Mouse (Mus musculus) hindbrain, embryonic 10.5 days (tissue): ENCODE measurements around the gene Cdc34. TPM values are rescaled to one million over a fixed set of nuclear protein-coding genes. Genes with fewer than 3 reads are reported as not detected.
A peak's percentile ranks its signal among the peaks of the same experiment; 100 is the strongest.

Experiments
- DNase-seq: peaks from one replicate; pipeline ENCODE4 v3.0.0-alpha.2; 2017; ENCODE audit warnings: low spot score
- H3K27ac ChIP-seq: fragments of 300-500 bp; sonication (generic); 2 replicates; pipeline ENCODE4 v1.5.1; 2016; ENCODE audit warnings: mild to moderate bottlenecking, moderate library complexity
- H3K27me3 ChIP-seq: fragments of 300-500 bp; sonication (generic); 2 replicates; pipeline ENCODE4 v1.6.1; 2016; ENCODE audit warnings: mild to moderate bottlenecking; ENCODE audit not compliant: poor library complexity, insufficient read depth, severe bottlenecking
- H3K36me3 ChIP-seq: fragments of 300-500 bp; sonication (generic); 2 replicates; pipeline ENCODE4 v1.6.1; 2016; ENCODE audit warnings: mild to moderate bottlenecking, moderate library complexity
- H3K4me1 ChIP-seq: fragments of 300-500 bp; sonication (generic); replicated peaks from 2 replicates; pipeline ENCODE4 v1.6.1; 2016; ENCODE audit warnings: mild to moderate bottlenecking
- H3K4me3 ChIP-seq: fragments of 300-500 bp; sonication (generic); 2 replicates; pipeline ENCODE4 v1.5.1; 2016; ENCODE audit warnings: mild to moderate bottlenecking, moderate library complexity
- H3K9me3 ChIP-seq: fragments of 300-500 bp; sonication (generic); 2 replicates; pipeline ENCODE4 v1.6.1; 2016; ENCODE audit warnings: mild to moderate bottlenecking, moderate library complexity
- WGBS: fragments of 180-500 bp; shearing (Covaris S2); methylation state at CpG from one replicate; pipeline ENCODE4 v1.1.7; 2016; 5-methylcytosine and 5-hydroxymethylcytosine counted together
- polyA plus RNA-seq: library from polyadenylated mRNA; unstranded; fragments of >200 nt; fragmentation: Nextera tagmentation; extraction: Ambion mirVana; gene quantifications from 2 replicates; pipeline ENCODE4 v1.2.1, GENCODE M21; 2016

Cdc34 gene
- polyA plus RNA-seq, 1 experiment from 2014 or later = 244 TPM

DNA sequence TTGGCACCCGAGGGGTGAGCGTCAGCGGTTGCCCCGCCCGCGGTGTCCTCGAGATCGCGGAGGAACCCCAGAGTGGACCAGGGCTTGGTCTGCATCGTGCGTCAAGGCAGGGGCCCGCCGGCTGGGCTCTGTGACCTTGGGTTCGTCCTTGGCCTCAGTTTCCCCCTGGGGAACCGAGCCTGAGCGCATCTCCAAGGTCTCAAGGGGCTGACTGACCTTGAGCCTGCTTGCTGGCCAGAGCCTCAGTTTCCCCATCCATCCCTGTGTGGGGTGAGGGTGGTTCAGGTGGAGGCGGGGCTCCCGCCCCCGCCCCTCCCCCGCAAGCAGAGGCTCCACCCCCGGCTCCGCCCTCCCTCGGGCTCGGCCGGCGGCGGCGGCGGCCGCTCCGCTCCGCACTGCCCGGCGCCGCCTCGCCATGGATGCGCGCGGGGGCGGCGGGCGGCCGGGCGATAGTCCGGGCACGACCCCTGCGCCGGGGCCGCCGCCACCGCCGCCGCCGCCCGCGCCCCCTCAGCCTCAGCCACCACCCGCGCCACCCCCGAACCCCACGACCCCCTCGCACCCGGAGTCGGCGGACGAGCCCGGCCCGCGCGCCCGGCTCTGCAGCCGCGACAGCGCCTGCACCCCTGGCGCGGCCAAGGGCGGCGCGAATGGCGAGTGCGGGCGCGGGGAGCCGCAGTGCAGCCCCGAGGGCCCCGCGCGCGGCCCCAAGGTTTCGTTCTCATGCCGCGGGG lies 34.4 kb downstream of the Cdc34 start, which contains the start of gene Hcn2:
Hcn2 (plus strand) TSS at position 381 of the 734 bp plus-strand sequence.
- Histone ChIP-seq H3K36me3 (peaks cover 12% of the 10 kb centered on the region), H3K27ac (peak within 1 kb of the TSS; percentile 64), H3K4me1 (peaks cover 25% of the 10 kb centered on the region), H3K9me3 (no peaks in the 10 kb centered on the region), H3K27me3 (peaks cover 64% of the 10 kb centered on the region), H3K4me3 (peak within 1 kb of the TSS; percentile 68)
- WGBS = 2% methylated on average over 84 of the region's 91 CpGs
- DNase-seq = no peak

DNA sequence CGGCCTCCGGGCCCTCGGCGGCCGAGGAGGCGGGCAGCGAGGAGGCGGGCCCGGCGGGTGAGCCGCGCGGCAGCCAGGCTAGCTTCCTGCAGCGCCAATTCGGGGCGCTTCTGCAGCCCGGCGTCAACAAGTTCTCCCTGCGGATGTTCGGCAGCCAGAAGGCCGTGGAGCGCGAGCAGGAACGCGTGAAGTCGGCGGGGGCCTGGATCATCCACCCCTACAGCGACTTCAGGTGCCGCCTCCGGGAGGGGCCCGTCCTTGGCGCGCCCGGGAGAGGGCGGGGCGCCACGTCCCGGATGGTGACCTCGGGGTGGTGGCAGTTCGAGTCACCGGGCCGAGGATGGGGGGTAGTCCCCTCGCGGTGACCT lies 35.0 kb downstream of the Cdc34 start:
- DNase-seq = no peak

GRCm38 (mm10) chr10:79717640-79718357 lies 35.8 kb downstream of the Cdc34 start:
- H3K9me3 ChIP-seq = no peaks in the 10 kb centered on the region
- peaks cover 28% of the 10 kb centered on the region for H3K4me1 ChIP-seq
- H3K4me3 ChIP-seq = peak overlapping the region; percentile 68
- H3K27ac ChIP-seq = no peak overlapping the region
- peaks cover 64% of the 10 kb centered on the region for H3K27me3 ChIP-seq
- no peaks in the 10 kb centered on the region for H3K36me3 ChIP-seq
- peak; percentile 76 for DNase-seq
- 6% methylated on average over 43 of the region's 43 CpGs for WGBS

More for the DNA sequence above, 35.0 kb downstream of the Cdc34 start:
- Histone ChIP-seq H3K9me3 (no peaks in the 10 kb centered on the region), H3K4me3 (peak overlapping the region; percentile 68), H3K27ac (peak overlapping the region; percentile 64), H3K4me1 (peaks cover 25% of the 10 kb centered on the region), H3K36me3 (peaks cover 7% of the 10 kb centered on the region; the same call in 1 of the 2 replicates), H3K27me3 (peaks cover 64% of the 10 kb centered on the region)
- WGBS = under 1% methylated on average over 44 of the region's 44 CpGs

DNA sequence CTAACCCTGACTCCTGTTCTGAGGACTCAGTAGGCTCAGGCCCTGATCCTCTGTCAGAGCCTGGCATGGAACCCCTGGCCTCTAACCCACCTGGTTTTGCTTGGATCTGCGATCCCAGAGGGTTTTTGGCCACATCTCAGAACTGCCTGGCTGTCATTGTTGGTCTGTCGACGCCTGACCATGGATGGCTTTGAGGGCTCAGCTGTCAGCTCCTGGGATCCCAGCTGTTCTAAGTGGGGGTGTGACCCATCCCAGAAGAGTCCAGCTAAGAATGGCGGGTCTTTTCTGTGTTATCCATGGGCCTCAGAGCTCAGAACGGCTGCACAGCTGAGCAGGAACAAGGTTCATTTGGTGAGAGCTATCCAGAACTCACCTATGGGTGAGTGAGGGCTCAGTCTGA lies 39.1 kb downstream of the Cdc34 start:
- no peaks in the 10 kb centered on the region for H3K36me3 ChIP-seq
- DNase-seq = no peak
- H3K9me3 ChIP-seq = no peaks in the 10 kb centered on the region
- H3K27me3 ChIP-seq = peaks cover 41% of the 10 kb centered on the region
- H3K4me3 ChIP-seq = no peak overlapping the region
- H3K27ac ChIP-seq = no peak overlapping the region
- H3K4me1 ChIP-seq = peaks cover 34% of the 10 kb centered on the region
- 60% methylated on average over 5 of the region's 5 CpGs for WGBS

GRCm38 (mm10) chr10:79723047-79723446 lies 41.1 kb downstream of the Cdc34 start:
- Histone ChIP-seq H3K36me3 (no peaks in the 10 kb centered on the region), H3K4me1 (peaks cover 21% of the 10 kb centered on the region), H3K27me3 (peaks cover 22% of the 10 kb centered on the region), H3K4me3 (no peak overlapping the region), H3K9me3 (0 out of 2 replicates have a peak, but pooled peaks cover 3% of the 10 kb centered on the region), H3K27ac (no peak overlapping the region)
- 53% methylated on average over 6 of the region's 6 CpGs for whole genome bisulfite sequencing
- no peak for DNase-seq

DNA sequence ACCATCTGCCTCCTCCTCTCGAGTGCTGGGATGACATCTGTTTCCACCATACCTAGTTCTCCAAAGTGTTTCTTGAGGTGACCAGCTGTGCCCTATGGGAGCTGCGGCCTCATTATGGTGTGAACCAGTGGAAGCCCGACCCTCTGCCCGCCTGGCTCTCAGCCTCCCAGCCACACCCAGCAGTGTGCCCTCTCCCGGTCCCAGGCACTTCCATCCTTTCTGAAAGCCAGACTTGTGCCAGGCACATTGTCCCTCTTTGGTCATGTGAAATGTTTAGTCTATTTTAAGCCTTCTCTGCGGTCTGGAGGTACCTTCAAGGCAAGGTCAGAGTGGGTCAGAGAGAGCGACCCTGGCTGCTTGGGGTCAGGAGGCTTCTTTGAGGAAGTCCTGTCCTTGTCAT lies 41.7 kb downstream of the Cdc34 start:
- 89% methylated on average over 7 of the region's 7 CpGs for WGBS
- no peak for DNase-seq
- H3K9me3 ChIP-seq = 0 out of 2 replicates have a peak, but pooled peaks cover 3% of the 10 kb centered on the region
- H3K27ac ChIP-seq = no peak overlapping the region
- no peak overlapping the region for H3K4me3 ChIP-seq
- peaks cover 27% of the 10 kb centered on the region for H3K4me1 ChIP-seq
- peaks cover 15% of the 10 kb centered on the region for H3K27me3 ChIP-seq
- H3K36me3 ChIP-seq = no peaks in the 10 kb centered on the region

- H3K27me3 ChIP-seq = no peaks in the 10 kb centered on the region
- H3K4me1 ChIP-seq = peaks cover 30% of the 10 kb centered on the region
- DNase-seq = peak; percentile 50
- no peak overlapping the region for H3K4me3 ChIP-seq
- H3K9me3 ChIP-seq = 0 out of 2 replicates have a peak, but pooled peaks cover 3% of the 10 kb centered on the region
- 29% methylated on average over 11 of the region's 11 CpGs for WGBS
- no peaks in the 10 kb centered on the region for H3K36me3 ChIP-seq
- no peak overlapping the region for H3K27ac ChIP-seq
These were observed 44.1 kb downstream of the Cdc34 start for GRCm38 (mm10) chr10:79726090-79726489.

GRCm38 (mm10) chr10:79728323-79729249 lies 46.6 kb downstream of the Cdc34 start:
- H3K27me3 ChIP-seq = no peaks in the 10 kb centered on the region
- 75% methylated on average over 28 of the region's 28 CpGs for WGBS

DNA sequence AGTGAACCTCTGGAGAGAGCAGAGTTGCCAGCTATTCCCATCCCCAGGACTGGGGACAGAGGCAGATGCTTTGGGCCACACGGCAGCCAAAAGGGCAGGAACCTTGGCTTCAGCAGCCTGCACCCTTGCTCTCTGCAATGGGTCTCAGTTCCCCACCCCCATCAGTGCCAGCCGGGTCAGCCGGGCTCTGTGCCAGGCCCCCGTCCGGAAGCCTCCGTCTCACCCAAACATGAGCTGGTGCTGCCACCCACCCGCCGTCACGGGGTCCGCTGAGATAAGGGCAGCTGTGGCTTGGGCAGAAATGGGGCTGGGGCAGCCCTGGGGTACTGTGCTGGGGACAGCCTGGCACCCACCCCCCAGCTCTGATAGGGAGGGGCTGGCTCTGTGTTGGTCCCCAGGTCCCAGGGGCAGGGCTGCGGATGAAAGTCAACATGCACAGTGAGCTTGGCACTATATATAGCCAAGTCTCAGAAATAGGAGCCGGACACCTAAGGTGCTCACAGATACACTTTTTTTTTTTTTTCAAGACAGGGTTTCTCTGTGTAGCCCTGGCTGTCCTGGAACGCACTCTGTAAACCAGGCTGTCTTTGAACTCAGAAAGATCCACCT lies 47.5 kb downstream of the Cdc34 start:
- Histone ChIP-seq H3K27ac (no peak overlapping the region), H3K9me3 (peaks cover 7% of the 10 kb centered on the region; the same call in 1 of the 2 replicates), H3K4me1 (peaks cover 18% of the 10 kb centered on the region), H3K27me3 (peaks cover 4% of the 10 kb centered on the region), H3K36me3 (peaks cover 24% of the 10 kb centered on the region), H3K4me3 (no peak overlapping the region)
- no peak for DNase-seq
- 86% methylated on average over 13 of the region's 13 CpGs for WGBS

More at GRCm38 (mm10) chr10:79728323-79729249, 46.6 kb downstream of the Cdc34 start:
- Histone ChIP-seq H3K27ac (no peak overlapping the region), H3K9me3 (peaks cover 7% of the 10 kb centered on the region; the same call in 1 of the 2 replicates), H3K4me3 (no peak overlapping the region), H3K4me1 (peaks cover 22% of the 10 kb centered on the region), H3K36me3 (peaks cover 15% of the 10 kb centered on the region)
- no peak for DNase-seq

DNA sequence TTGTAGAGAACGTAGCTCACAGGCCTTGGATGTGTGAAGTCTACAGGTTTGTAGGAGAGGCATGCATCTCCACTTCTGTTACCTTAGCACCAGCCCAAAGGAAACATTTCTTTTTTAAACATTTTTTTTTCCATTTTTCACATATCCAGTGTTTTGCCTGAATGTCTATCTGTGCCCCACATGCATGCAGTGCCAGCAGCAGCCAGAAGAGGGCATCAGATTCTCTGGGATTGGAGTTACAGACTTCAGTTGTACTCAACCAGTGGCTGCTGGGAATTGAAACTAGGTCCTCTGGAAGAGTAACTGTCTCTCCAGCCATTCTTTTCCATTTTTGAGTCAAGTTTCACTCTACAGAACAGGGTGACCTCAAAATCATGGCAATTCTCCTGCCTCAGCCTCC lies 50.5 kb downstream of the Cdc34 start:
- Histone ChIP-seq H3K9me3 (peaks cover 20% of the 10 kb centered on the region; the same call in 1 of the 2 replicates), H3K27ac (no peak overlapping the region), H3K4me1 (peaks cover 23% of the 10 kb centered on the region), H3K27me3 (peaks cover 31% of the 10 kb centered on the region), H3K4me3 (no peak overlapping the region), H3K36me3 (peaks cover 54% of the 10 kb centered on the region)
- peak; percentile 38 for DNase-seq
- WGBS = 94% methylated on average over 1 of the region's 1 CpGs

DNA sequence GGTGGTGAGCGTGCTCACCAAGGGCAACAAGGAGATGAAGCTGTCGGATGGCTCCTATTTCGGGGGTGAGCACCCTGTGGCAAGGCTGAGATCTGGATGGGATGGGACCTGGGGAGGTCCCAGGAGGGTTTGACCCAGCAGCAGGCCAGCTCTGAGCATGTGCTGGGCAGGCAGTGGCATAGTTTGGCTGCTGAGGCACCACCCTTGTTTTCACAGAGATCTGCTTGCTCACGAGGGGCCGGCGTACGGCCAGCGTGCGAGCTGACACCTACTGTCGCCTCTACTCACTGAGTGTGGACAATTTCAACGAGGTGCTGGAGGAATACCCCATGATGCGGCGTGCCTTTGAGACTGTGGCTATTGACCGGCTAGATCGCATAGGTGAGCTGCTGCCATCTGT lies 51.9 kb downstream of the Cdc34 start:
- Histone ChIP-seq H3K9me3 (peaks cover 32% of the 10 kb centered on the region; the same call in 1 of the 2 replicates), H3K27ac (no peak overlapping the region), H3K36me3 (peaks cover 68% of the 10 kb centered on the region), H3K4me3 (no peak overlapping the region), H3K27me3 (peaks cover 31% of the 10 kb centered on the region), H3K4me1 (peaks cover 14% of the 10 kb centered on the region)
- 95% methylated on average over 15 of the region's 15 CpGs for WGBS
- no peak for DNase-seq

DNA sequence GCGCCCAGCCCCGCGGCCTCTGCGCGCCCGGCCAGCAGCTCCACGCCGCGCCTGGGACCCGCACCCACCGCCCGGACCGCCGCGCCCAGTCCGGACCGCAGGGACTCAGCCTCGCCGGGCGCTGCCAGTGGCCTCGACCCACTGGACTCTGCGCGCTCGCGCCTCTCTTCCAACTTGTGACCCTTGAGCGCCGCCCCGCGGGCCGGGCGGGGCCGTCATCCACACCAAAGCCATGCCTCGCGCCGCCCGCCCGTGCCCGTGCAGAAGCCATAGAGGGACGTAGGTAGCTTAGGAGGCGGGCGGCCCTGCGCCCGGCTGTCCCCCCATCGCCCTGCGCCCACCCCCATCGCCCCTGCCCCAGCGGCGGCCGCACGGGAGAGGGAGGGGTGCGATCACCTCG lies 53.4 kb downstream of the Cdc34 start:
- Histone ChIP-seq H3K4me1 (peaks cover 12% of the 10 kb centered on the region), H3K4me3 (peak overlapping the region; percentile 18; the same call in 1 of the 2 replicates), H3K27ac (no peak overlapping the region), H3K9me3 (peaks cover 47% of the 10 kb centered on the region), H3K27me3 (peaks cover 31% of the 10 kb centered on the region), H3K36me3 (peaks cover 83% of the 10 kb centered on the region)
- WGBS = 37% methylated on average over 52 of the region's 52 CpGs
- no peak for DNase-seq
